Mouse (Mus musculus): Measurements from ENCODE around the gene Mars. TPM values are rescaled to one million over a fixed set of nuclear protein-coding genes. Genes with fewer than 3 reads are reported as not detected.
A peak's percentile ranks its signal among the peaks of the same experiment; 100 is the strongest.

Mars gene
- 103 and 110 TPM in 2 replicates for polyA plus RNA-seq (2015; fragmentation: Nextera tagmentation; extraction: Ambion mirVana)

DNA sequence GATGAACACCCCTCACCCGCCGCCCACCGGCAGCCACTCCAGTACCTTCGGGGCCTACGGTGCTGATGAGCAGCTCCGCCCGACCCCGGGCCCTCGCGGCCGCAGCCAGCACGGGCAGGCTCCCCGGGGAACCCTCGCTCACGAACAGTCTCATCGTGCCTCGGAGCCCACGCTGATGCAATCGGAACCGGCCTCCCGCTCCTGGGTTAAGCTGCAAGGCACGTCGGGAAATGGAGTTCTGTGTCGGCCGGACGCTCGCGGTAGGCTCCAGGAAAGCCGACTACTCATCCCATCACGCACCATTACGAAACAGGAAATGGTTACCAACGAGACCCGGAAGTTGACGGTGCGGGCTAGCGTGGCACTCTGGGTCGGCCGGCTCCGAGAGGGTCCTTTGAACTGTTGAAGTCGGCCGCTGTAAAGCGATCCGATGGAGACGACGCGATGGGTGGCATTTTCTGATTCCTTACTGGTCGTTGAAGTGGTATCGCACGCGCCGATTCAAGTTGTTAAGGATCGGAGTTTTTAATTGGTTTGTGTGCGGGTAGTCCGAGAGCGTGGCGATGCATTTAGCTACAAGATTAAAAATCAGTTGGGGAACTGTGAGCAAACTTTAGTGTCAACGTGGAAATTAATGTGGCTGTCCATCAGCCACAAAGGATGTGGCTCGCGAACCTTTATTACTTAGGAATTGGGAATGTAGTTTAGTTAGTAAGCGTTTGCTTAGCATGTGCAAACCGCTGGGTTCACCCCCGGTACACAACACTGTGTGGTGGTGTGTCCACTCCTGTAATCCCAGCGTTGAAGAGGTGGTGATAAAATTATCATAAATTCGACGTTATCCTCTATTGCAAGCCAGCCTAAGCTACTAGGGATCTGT is at the start of gene Mars:
Gene Mars (minus strand): TSS at position 311 of the 880 bp plus-strand sequence.
- peaks cover 27% of the 10 kb centered on the region for H3K36me3 ChIP-seq
- peaks cover 11% of the 10 kb centered on the region for H3K4me1 ChIP-seq (replicated peaks)
- under 1% methylated on average over 65 of the region's 65 CpGs for WGBS
- peak within 1 kb of the TSS; percentile 88 for H3K4me2 ChIP-seq
- H3K27me3 ChIP-seq = no peaks in the 10 kb centered on the region
- peak within 1 kb of the TSS; percentile 78 for H3K27ac ChIP-seq (replicated peaks)
- H3K9me3 ChIP-seq = no peaks in the 10 kb centered on the region
- H3K9ac ChIP-seq = peak within 1 kb of the TSS; percentile 89
- peak; percentile 97 for ATAC-seq (ENCODE audit: low read depth)
- peak within 1 kb of the TSS; percentile 79 for H3K4me3 ChIP-seq

DNA sequence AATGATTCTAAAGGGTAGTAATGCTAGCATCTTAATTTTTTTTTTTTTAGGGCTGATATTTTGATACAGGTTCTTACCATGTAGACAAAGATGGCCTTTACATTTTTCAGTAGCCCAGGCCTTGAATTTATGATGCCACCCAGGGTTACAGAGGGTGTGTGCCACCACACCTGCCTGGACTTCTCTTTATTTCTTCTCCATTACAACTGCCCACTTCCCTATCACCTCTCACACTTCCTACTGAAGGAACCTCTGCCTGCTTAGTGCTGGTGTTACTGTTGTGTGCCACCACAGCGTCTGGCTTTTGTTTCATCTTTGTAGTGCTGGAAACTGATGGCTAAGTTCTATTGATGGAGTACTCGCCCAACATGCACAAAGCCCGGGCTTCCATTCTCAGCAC is 49.1 kb upstream of the Mars start:
- no peaks in the 10 kb centered on the region for H3K27me3 ChIP-seq
- no peak overlapping the region for H3K4me2 ChIP-seq
- no peaks in the 10 kb centered on the region for H3K9me3 ChIP-seq
- H3K9ac ChIP-seq = no peak overlapping the region
- no peak for ATAC-seq (ENCODE audit: low read depth)
- no peaks in the 10 kb centered on the region for H3K4me1 ChIP-seq (replicated peaks)
- WGBS = 87% methylated on average over 3 of the region's 3 CpGs
- H3K27ac ChIP-seq (replicated peaks) = no peak overlapping the region
- no peak overlapping the region for H3K4me3 ChIP-seq
- H3K36me3 ChIP-seq = no peaks in the 10 kb centered on the region

DNA sequence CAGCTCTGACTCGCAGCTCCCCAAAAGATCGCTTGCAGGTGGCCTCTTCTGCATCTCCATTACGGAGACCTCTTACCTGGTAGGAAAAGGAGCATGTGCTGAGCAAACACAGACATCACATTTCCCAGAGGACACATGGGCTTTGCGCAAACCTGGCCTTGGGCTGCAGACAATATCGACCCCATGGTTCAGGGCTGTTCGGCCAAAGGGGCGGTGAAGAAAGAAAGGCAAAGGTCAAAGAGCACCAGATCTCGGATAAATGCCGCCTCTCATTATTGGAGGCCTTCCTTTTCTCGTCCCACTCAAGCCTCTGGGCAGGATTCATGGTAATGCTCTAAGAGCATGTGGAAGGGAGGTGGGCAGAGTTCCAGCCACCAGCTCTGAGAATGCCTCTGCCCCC is 43.8 kb upstream of the Mars start:
- no peaks in the 10 kb centered on the region for H3K36me3 ChIP-seq
- ATAC-seq (ENCODE audit: low read depth) = no peak
- H3K9ac ChIP-seq = no peak overlapping the region
- no peak overlapping the region for H3K27ac ChIP-seq (replicated peaks)
- peaks cover 9% of the 10 kb centered on the region; the same call in 1 of the 2 replicates for H3K4me1 ChIP-seq (replicated peaks)
- peaks cover 2% of the 10 kb centered on the region; the same call in 1 of the 2 replicates for H3K27me3 ChIP-seq
- H3K9me3 ChIP-seq = no peaks in the 10 kb centered on the region
- 55% methylated on average over 10 of the region's 10 CpGs for WGBS
- no peak overlapping the region for H3K4me2 ChIP-seq
- H3K4me3 ChIP-seq = no peak overlapping the region

DNA sequence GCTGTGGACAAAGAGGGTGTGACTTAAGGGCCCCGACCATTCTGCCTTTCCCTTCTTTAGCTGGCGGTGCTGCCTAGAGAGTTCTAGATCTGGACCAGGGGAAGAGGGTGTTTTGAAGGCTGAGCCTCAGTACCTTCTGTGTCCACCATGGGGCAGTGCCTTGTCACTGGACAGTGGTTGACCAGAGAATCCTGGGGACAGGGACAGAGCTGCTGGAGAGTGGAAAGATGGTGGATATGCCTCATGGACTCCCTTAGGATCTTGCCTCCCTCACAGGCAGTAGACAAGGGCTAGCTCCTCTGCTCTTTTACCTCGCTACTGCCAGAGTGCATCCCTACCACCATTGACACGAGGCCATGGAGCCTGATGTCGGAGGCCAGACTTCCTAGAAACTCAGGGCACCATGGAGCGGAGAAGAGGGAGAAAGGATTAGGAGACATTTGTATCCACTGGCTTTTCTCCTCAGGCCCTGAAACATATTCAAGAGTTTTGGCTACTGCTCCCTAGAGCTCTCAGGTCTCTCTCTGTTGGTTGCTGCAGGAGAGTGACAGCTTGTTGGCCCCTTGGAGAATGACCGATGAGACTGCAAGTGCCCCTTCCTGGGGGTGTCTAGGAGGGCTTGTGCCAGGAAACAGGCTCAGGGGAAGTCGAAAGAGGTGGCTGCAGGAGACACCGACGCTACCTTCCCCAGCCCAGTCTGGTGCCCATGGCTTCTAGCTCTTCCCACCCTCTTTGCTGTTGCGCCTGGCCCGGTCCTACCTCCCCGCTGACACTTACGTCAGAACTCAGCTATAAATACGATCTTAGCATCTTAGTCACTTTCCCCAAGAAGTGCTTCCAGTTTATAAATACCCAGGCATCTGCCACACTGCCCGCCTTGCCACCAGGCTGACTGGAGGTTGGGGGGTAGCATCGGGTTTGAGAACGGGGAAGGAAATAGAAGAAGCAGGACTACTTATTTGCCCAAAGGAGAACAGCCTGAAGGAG is 42.6 kb upstream of the Mars start, which contains the start of gene Inhbe:
Gene Inhbe (minus strand): TSS at position 503 of the 987 bp plus-strand sequence.
- no peak within 1 kb of the TSS for H3K4me3 ChIP-seq
- H3K27ac ChIP-seq (replicated peaks) = no peak within 1 kb of the TSS
- ATAC-seq (ENCODE audit: low read depth) = no peak
- no peaks in the 10 kb centered on the region for H3K36me3 ChIP-seq
- no peak within 1 kb of the TSS for H3K9ac ChIP-seq
- no peak within 1 kb of the TSS for H3K4me2 ChIP-seq
- no peaks in the 10 kb centered on the region for H3K9me3 ChIP-seq
- peaks cover 9% of the 10 kb centered on the region; the same call in 1 of the 2 replicates for H3K4me1 ChIP-seq (replicated peaks)
- 89% methylated on average over 18 of the region's 18 CpGs for WGBS
- H3K27me3 ChIP-seq = peaks cover 2% of the 10 kb centered on the region; the same call in 1 of the 2 replicates

DNA sequence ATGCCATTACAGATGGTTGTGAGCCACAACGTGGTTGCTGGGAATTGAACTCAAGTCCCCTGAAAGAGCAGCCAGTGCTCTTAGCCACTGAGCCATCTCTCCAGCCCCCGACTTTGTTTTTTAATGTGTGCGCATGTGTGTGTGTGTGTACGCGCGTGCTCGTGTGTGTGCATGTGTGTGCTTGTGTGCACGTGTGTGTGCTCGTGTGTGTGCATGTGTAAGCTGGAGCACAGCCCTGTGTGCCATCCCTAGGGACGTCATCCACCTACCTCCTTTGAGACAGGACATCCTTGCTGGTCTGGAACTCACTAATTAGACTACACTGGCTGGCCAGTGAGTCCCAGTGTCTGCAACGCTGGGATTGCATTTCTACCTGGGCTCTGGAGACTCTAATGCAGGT is 41.2 kb upstream of the Mars start:
- H3K27ac ChIP-seq (replicated peaks) = no peak overlapping the region
- no peaks in the 10 kb centered on the region for H3K36me3 ChIP-seq
- H3K4me3 ChIP-seq = no peak overlapping the region
- peaks cover 2% of the 10 kb centered on the region; the same call in 1 of the 2 replicates for H3K27me3 ChIP-seq
- H3K4me1 ChIP-seq (replicated peaks) = peaks cover 9% of the 10 kb centered on the region; the same call in 1 of the 2 replicates
- no peak overlapping the region for H3K4me2 ChIP-seq
- ATAC-seq (ENCODE audit: low read depth) = no peak
- WGBS = 88% methylated on average over 11 of the region's 11 CpGs
- no peaks in the 10 kb centered on the region for H3K9me3 ChIP-seq
- no peak overlapping the region for H3K9ac ChIP-seq

DNA sequence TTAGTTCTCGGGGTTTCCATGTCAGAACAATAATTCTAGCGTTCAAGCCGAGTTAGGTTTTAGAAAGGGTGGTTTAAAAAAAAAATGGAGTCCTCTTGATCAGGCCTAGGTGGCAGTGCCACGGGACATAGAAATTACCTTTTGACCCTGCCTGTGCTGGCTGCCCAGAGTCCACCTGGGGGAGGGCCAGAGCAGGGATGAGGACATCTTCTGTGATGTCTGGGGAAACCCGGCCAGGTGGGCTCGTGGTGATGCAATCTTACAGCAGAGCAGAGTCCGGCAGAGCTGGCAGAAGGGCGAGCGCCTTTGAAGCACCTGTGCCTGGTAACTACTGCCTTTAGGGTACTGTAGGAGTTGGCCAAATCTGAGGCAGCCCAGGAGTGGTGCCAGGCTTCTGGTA is 40.6 kb upstream of the Mars start:
- ATAC-seq (ENCODE audit: low read depth) = no peak
- Histone ChIP-seq H3K9me3 (no peaks in the 10 kb centered on the region), H3K9ac (no peak overlapping the region), H3K4me3 (no peak overlapping the region), H3K27ac (replicated peaks) (no peak overlapping the region), H3K27me3 (peaks cover 2% of the 10 kb centered on the region; the same call in 1 of the 2 replicates), H3K4me2 (no peak overlapping the region), H3K4me1 (replicated peaks) (peaks cover 9% of the 10 kb centered on the region; the same call in 1 of the 2 replicates), H3K36me3 (no peaks in the 10 kb centered on the region)
- 83% methylated on average over 9 of the region's 9 CpGs for WGBS

DNA sequence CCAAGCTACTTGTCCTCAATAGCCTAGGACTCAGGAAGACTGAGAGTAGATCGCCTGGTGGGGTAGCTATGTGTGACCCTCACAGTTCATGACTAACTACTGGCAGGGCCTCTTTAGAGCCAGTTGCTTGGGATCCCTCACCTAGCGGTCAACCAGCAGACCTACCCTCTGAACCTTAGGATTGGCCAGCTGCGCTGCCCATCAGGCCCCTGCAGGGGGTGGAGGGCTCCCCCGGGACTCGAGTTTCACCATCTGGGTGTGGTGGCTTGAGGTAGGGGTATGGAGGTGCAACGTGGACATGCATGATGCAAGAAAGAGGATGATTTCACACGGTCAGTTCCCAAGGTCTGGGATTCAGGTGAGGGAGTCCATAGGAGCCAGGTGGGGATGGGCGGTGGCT is 40.1 kb upstream of the Mars start:
- peaks cover 2% of the 10 kb centered on the region; the same call in 1 of the 2 replicates for H3K27me3 ChIP-seq
- no peak overlapping the region for H3K27ac ChIP-seq (replicated peaks)
- ATAC-seq (ENCODE audit: low read depth) = no peak
- no peak overlapping the region for H3K4me2 ChIP-seq
- no peaks in the 10 kb centered on the region for H3K9me3 ChIP-seq
- no peak overlapping the region for H3K9ac ChIP-seq
- WGBS = 73% methylated on average over 8 of the region's 8 CpGs
- no peak overlapping the region for H3K4me3 ChIP-seq
- H3K4me1 ChIP-seq (replicated peaks) = peaks cover 9% of the 10 kb centered on the region; the same call in 1 of the 2 replicates
- H3K36me3 ChIP-seq = no peaks in the 10 kb centered on the region

DNA sequence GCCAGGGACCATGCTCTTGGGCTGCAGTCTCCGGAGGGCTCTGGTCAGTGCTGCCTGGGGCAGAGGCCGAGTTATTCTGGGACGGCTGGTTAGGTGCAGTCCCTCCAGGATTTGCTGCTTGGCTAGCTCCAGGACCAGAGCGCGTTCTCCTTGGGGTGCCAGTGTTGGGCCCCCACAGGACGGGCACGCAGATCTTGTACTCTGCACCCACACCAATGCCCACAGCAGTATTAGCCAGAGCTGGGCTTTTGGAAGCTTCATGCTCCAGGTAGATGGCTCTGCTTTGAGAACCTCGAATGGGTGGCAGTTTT is 39.7 kb upstream of the Mars start:
- Histone ChIP-seq H3K4me1 (replicated peaks) (peaks cover 9% of the 10 kb centered on the region; the same call in 1 of the 2 replicates), H3K9ac (peak overlapping the region; percentile 31; the same call in 1 of the 2 replicates), H3K27me3 (peaks cover 2% of the 10 kb centered on the region; the same call in 1 of the 2 replicates), H3K9me3 (no peaks in the 10 kb centered on the region), H3K36me3 (no peaks in the 10 kb centered on the region), H3K4me3 (no peak overlapping the region), H3K4me2 (peak overlapping the region; percentile 52; the same call in 1 of the 2 replicates), H3K27ac (replicated peaks) (no peak overlapping the region)
- WGBS = 78% methylated on average over 8 of the region's 8 CpGs
- 0 out of 2 replicates have a peak, but pooled peaks have one; percentile 24 for ATAC-seq (ENCODE audit: low read depth)

DNA sequence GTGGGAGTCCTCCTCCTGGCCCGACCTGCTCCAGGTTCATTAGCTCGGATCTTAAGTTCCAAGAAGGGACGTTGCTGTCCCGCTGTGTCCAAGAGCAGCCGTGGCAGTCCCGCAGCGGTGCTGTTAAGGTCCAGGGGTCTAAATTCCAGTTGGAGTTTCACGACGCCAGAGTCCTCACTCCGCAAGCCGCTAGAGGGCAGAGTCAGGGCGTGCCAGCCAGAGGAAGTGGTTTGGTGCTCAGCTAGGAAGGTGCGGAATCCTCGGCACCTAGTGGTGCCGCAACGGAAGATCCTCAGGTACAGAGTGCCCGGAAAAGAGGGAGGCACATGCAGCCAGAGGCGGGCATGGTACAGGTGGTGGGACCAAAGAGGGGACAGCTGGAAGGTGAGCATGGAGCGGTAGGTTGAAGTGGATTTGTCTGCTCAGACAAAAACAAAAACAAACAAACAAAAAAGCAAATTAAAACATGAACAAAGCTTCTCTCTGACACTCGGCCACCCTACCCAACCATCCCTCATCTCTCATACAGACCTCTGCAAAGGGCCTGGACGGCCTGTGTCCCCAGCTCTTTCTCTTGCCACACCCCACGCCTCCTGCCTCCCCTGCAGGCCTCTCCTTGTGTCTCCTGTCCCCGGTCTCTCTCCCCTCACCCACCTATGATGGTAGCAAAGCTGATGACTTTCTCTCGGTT is 39.2 kb upstream of the Mars start:
- Histone ChIP-seq H3K36me3 (no peaks in the 10 kb centered on the region), H3K27me3 (peaks cover 2% of the 10 kb centered on the region; the same call in 1 of the 2 replicates), H3K4me3 (peak overlapping the region; percentile 20; the same call in 1 of the 2 replicates), H3K4me1 (replicated peaks) (peaks cover 9% of the 10 kb centered on the region; the same call in 1 of the 2 replicates), H3K4me2 (peak overlapping the region; percentile 52), H3K27ac (replicated peaks) (no peak overlapping the region), H3K9me3 (no peaks in the 10 kb centered on the region), H3K9ac (peak overlapping the region; percentile 56; the same call in 1 of the 2 replicates)
- 10% methylated on average over 24 of the region's 24 CpGs for WGBS
- peak; percentile 77 for ATAC-seq (ENCODE audit: low read depth)

DNA sequence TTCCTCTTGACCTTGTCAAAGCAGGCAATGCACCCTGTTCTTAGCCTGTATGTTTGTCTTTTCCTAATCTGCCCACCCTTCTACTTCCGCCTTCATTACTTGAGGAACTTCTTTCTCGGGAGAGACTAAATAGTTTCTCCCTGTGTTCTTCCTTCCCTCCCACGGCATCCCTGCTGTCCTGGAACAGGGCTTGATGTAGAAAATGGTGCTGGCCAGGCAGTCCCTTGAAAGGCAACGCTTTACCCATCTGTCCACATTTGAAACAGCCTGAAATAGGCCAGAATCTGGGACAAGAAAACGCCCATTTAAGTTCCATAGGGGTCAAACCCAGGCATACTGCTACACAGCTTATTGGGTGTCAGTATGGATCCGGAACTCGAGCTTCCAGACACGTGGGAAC is 38.2 kb upstream of the Mars start:
- H3K9ac ChIP-seq = no peak overlapping the region
- ATAC-seq (ENCODE audit: low read depth) = no peak
- no peak overlapping the region for H3K27ac ChIP-seq (replicated peaks)
- 79% methylated on average over 8 of the region's 8 CpGs for WGBS
- no peaks in the 10 kb centered on the region for H3K36me3 ChIP-seq
- no peaks in the 10 kb centered on the region for H3K9me3 ChIP-seq
- peaks cover 2% of the 10 kb centered on the region; the same call in 1 of the 2 replicates for H3K27me3 ChIP-seq
- peaks cover 9% of the 10 kb centered on the region; the same call in 1 of the 2 replicates for H3K4me1 ChIP-seq (replicated peaks)
- no peak overlapping the region for H3K4me2 ChIP-seq
- no peak overlapping the region for H3K4me3 ChIP-seq

DNA sequence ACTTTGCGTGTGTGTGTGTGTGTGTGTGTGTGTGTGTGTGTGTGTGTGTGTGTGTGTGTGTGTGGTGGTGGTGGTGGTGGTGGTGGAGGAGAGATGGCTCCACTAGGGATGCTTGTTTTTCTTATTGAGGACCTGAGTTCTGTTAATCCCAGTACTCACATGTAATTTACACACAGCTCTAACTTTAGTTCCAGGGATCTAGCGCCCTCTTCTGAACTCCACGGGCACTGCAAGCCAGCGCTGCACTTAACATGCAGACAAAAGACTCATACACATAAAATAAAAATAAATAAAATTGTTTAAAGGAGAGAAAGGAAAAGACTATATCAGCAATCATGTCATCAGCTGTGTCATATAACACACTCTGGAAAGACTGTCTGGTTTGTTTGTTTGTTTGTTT is 37.4 kb upstream of the Mars start:
- Histone ChIP-seq H3K27me3 (peaks cover 2% of the 10 kb centered on the region; the same call in 1 of the 2 replicates), H3K4me1 (replicated peaks) (peaks cover 9% of the 10 kb centered on the region; the same call in 1 of the 2 replicates), H3K4me2 (no peak overlapping the region), H3K4me3 (no peak overlapping the region), H3K36me3 (no peaks in the 10 kb centered on the region), H3K27ac (replicated peaks) (no peak overlapping the region), H3K9me3 (no peaks in the 10 kb centered on the region), H3K9ac (no peak overlapping the region)
- WGBS = 61% methylated on average over 4 of the region's 4 CpGs
- no peak for ATAC-seq (ENCODE audit: low read depth)

Measured in neural tube, embryonic 13.5 days (tissue).